Mouse (Mus musculus): ENCODE measurements at regions not wholly inside any gene's neighbourhood (a gene's known extent, or its start where the extent isn't known, plus 50 kb on each side); places are given as distances from the start of the nearest gene placed in this dataset.

DNA sequence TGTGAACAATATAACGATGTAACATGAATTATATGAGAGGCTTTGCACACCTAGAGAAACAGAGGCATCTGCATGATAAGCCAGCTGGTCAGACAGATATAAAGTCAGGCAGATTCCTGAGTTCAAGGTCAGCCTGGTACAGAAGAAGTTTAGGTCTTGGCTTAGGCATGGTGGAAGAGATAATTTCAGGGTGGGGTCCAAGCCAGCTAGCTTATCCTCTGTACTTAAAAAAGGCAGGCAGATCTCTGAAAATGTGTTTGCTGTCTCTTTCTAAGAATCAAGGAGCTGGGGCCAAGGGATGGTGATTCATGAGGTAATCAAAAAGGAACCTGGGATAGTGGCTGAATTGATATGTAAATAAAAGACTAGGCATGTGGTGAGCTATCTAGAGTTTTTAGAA lies 2227.1 kb upstream of the Gm7489 start:
- no peaks in the 10 kb centered on the region for H3K4me1 ChIP-seq (replicated peaks; ENCODE audit: control insufficient read depth, insufficient read depth, low read length)
- H3K9ac ChIP-seq (ENCODE audit: low read depth, low read length) = no peak overlapping the region
- no peak overlapping the region for H3K4me2 ChIP-seq (replicated peaks; ENCODE audit: low read depth)
- H3K36me3 ChIP-seq (ENCODE audit: control insufficient read depth, insufficient read depth) = no peaks in the 10 kb centered on the region
- no peak for TF ChIP-seq CTCF (IDR thresholded peaks at IDR 0.05; ENCODE audit: low read depth)
- no peak overlapping the region for H3K4me3 ChIP-seq (ENCODE audit: low read depth, low read length)
- H3K27ac ChIP-seq (ENCODE audit: low read depth, low read length) = no peak overlapping the region
- no peak for ATAC-seq
- H3K27me3 ChIP-seq (replicated peaks; ENCODE audit: control insufficient read depth, insufficient read depth, low read length) = no peaks in the 10 kb centered on the region
- WGBS = 90% methylated on average over 1 of the region's 1 CpGs
- no peaks in the 10 kb centered on the region for H3K9me3 ChIP-seq (ENCODE audit: control insufficient read depth)

GRCm38 (mm10) chr15:51668340-51668739 lies 2216.4 kb upstream of the Gm7489 start:
- TF ChIP-seq CTCF (IDR thresholded peaks at IDR 0.05; ENCODE audit: low read depth) = no peak
- ATAC-seq = no peak
- Histone ChIP-seq H3K9ac (ENCODE audit: low read depth, low read length) (no peak overlapping the region), H3K27ac (ENCODE audit: low read depth, low read length) (no peak overlapping the region), H3K4me1 (replicated peaks; ENCODE audit: control insufficient read depth, insufficient read depth, low read length) (no peaks in the 10 kb centered on the region), H3K9me3 (ENCODE audit: control insufficient read depth) (no peaks in the 10 kb centered on the region), H3K4me2 (replicated peaks; ENCODE audit: low read depth) (no peak overlapping the region), H3K4me3 (ENCODE audit: low read depth, low read length) (no peak overlapping the region), H3K36me3 (ENCODE audit: control insufficient read depth, insufficient read depth) (no peaks in the 10 kb centered on the region), H3K27me3 (replicated peaks; ENCODE audit: control insufficient read depth, insufficient read depth, low read length) (no peaks in the 10 kb centered on the region)
- WGBS = 79% methylated on average over 3 of the region's 3 CpGs

DNA sequence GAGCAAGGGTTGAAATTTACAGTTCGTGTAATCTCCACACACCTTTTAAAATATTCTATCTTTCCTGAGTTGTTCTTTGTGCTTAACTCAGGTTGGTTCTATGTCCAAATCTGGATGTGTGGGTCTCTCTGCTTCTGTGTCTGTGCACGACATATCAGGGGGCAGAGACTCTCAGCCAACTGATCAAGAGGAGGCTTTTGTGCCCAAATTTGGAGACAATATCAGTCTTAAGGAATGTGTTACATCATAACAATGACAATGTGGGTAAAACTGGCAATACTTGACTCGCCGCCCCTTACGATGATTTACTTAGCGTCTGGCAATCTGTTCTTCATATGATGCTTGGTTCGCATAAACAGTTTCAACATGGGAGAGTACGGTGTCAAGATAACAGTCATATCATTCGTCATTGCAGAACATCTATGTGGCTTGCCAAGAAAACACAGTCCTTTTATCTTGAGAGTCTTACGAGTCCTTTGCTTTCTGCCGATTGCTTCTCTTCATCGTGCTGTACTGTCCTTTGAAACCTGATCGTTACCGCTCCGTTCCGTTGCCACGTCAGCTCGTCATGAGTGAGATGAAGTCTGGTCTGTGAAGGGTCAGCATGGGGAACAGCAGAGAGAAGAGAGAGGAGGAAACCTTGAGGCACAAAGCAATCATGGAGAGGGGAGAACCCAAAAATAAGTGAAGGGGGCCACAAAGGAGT lies 2212.9 kb upstream of the Gm7489 start:
- Histone ChIP-seq H3K4me3 (ENCODE audit: low read depth, low read length) (no peak overlapping the region), H3K27ac (ENCODE audit: low read depth, low read length) (no peak overlapping the region), H3K9me3 (ENCODE audit: control insufficient read depth) (no peaks in the 10 kb centered on the region), H3K36me3 (ENCODE audit: control insufficient read depth, insufficient read depth) (no peaks in the 10 kb centered on the region), H3K27me3 (replicated peaks; ENCODE audit: control insufficient read depth, insufficient read depth, low read length) (no peaks in the 10 kb centered on the region), H3K9ac (ENCODE audit: low read depth, low read length) (no peak overlapping the region), H3K4me1 (replicated peaks; ENCODE audit: control insufficient read depth, insufficient read depth, low read length) (no peaks in the 10 kb centered on the region), H3K4me2 (replicated peaks; ENCODE audit: low read depth) (no peak overlapping the region)
- WGBS = 70% methylated on average over 18 of the region's 18 CpGs
- ATAC-seq = no peak
- TF ChIP-seq CTCF (IDR thresholded peaks at IDR 0.05; ENCODE audit: low read depth) = no peak

DNA sequence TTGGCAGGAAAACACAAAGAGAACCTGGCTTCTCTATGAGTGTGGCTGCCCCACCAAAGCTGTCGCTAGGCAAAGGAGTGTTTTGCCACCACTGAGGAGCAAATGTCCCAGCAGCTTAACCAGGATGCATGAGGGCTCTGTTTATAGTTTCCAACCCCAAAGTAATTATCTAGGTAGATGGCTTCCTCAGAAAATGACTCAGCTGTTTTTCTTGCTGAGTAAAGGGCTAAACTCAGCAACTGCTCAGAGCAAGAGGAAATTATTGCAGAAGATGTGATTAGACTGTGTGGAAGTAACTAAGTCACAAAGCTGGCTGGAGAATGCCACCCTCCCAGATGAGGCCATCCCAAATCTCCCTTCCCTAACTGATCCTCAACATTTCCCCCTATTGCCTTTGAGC lies 2211.2 kb upstream of the Gm7489 start:
- no peaks in the 10 kb centered on the region for H3K4me1 ChIP-seq (replicated peaks; ENCODE audit: control insufficient read depth, insufficient read depth, low read length)
- TF ChIP-seq CTCF (IDR thresholded peaks at IDR 0.05; ENCODE audit: low read depth) = no peak
- no peak overlapping the region for H3K9ac ChIP-seq (ENCODE audit: low read depth, low read length)
- no peak overlapping the region for H3K4me3 ChIP-seq (ENCODE audit: low read depth, low read length)
- ATAC-seq = no peak
- WGBS = 77% methylated on average over 1 of the region's 1 CpGs
- no peak overlapping the region for H3K4me2 ChIP-seq (replicated peaks; ENCODE audit: low read depth)
- H3K9me3 ChIP-seq (ENCODE audit: control insufficient read depth) = no peaks in the 10 kb centered on the region
- H3K27ac ChIP-seq (ENCODE audit: low read depth, low read length) = no peak overlapping the region
- no peaks in the 10 kb centered on the region for H3K36me3 ChIP-seq (ENCODE audit: control insufficient read depth, insufficient read depth)
- no peaks in the 10 kb centered on the region for H3K27me3 ChIP-seq (replicated peaks; ENCODE audit: control insufficient read depth, insufficient read depth, low read length)

GRCm38 (mm10) chr15:51675291-51675690 lies 2209.4 kb upstream of the Gm7489 start:
- Histone ChIP-seq H3K4me2 (replicated peaks; ENCODE audit: low read depth) (no peak overlapping the region), H3K9me3 (ENCODE audit: control insufficient read depth) (no peaks in the 10 kb centered on the region)
- WGBS = 66% methylated on average over 4 of the region's 4 CpGs

DNA sequence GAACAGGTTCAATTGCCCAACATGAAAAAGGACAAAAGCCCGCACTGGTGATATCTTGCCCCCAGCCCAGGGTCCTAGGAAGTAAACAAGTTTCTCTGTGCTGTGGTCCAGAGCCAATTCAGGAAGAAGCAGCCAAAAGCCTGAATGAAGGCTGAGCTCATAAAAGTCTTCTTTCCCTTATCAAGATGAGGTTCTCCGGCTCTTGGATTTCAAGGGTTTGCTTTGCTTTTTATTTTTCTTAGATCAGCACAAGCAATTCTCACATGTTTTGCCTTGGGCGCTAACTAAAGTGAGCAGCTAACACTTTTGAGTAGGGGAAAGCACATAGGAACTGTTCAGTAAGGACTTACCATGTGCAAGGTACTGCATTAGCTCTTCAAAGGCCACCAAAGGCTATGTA lies 2208.0 kb upstream of the Gm7489 start:
- Histone ChIP-seq H3K4me2 (replicated peaks; ENCODE audit: low read depth) (no peak overlapping the region), H3K27me3 (replicated peaks; ENCODE audit: control insufficient read depth, insufficient read depth, low read length) (no peaks in the 10 kb centered on the region), H3K27ac (ENCODE audit: low read depth, low read length) (no peak overlapping the region), H3K4me3 (ENCODE audit: low read depth, low read length) (no peak overlapping the region), H3K9ac (ENCODE audit: low read depth, low read length) (no peak overlapping the region), H3K4me1 (replicated peaks; ENCODE audit: control insufficient read depth, insufficient read depth, low read length) (no peaks in the 10 kb centered on the region), H3K9me3 (ENCODE audit: control insufficient read depth) (no peaks in the 10 kb centered on the region), H3K36me3 (ENCODE audit: control insufficient read depth, insufficient read depth) (no peaks in the 10 kb centered on the region)
- WGBS = 86% methylated on average over 3 of the region's 3 CpGs
- TF ChIP-seq CTCF (IDR thresholded peaks at IDR 0.05; ENCODE audit: low read depth) = no peak
- no peak for ATAC-seq

More at GRCm38 (mm10) chr15:51675291-51675690, 2209.4 kb upstream of the Gm7489 start:
- Histone ChIP-seq H3K36me3 (ENCODE audit: control insufficient read depth, insufficient read depth) (no peaks in the 10 kb centered on the region), H3K27ac (ENCODE audit: low read depth, low read length) (no peak overlapping the region), H3K4me3 (ENCODE audit: low read depth, low read length) (no peak overlapping the region), H3K9ac (ENCODE audit: low read depth, low read length) (no peak overlapping the region), H3K27me3 (replicated peaks; ENCODE audit: control insufficient read depth, insufficient read depth, low read length) (no peaks in the 10 kb centered on the region), H3K4me1 (replicated peaks; ENCODE audit: control insufficient read depth, insufficient read depth, low read length) (no peaks in the 10 kb centered on the region)
- ATAC-seq = no peak
- no peak for TF ChIP-seq CTCF (IDR thresholded peaks at IDR 0.05; ENCODE audit: low read depth)

DNA sequence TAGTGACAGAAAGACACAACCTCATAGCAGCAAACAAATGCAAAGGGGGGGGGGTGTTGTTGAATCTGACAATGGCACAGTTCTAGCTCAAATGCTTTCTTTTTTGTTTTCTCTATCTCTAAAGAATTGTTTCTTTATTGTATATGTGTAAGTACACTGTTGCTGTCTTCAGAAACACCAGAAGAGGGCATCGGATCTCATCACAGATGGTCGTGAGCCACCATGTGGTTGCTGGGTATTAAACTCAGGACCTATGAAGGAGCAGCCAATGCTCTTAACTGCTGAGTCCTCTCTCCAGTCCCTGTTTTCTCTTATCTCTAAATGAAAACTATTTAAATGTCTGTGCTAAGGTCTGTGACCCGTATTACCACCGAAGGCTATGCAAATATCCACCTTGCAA lies 2207.4 kb upstream of the Gm7489 start:
- no peak for ATAC-seq
- TF ChIP-seq CTCF (IDR thresholded peaks at IDR 0.05; ENCODE audit: low read depth) = peak; percentile 39; the same call in 1 of the 2 replicates
- WGBS = 68% methylated on average over 4 of the region's 4 CpGs

More for the DNA sequence above, 2207.4 kb upstream of the Gm7489 start:
- Histone ChIP-seq H3K27ac (ENCODE audit: low read depth, low read length) (no peak overlapping the region), H3K4me3 (ENCODE audit: low read depth, low read length) (no peak overlapping the region), H3K4me1 (replicated peaks; ENCODE audit: control insufficient read depth, insufficient read depth, low read length) (no peaks in the 10 kb centered on the region), H3K4me2 (replicated peaks; ENCODE audit: low read depth) (no peak overlapping the region), H3K9me3 (ENCODE audit: control insufficient read depth) (no peaks in the 10 kb centered on the region), H3K9ac (ENCODE audit: low read depth, low read length) (no peak overlapping the region), H3K36me3 (ENCODE audit: control insufficient read depth, insufficient read depth) (no peaks in the 10 kb centered on the region), H3K27me3 (replicated peaks; ENCODE audit: control insufficient read depth, insufficient read depth, low read length) (no peaks in the 10 kb centered on the region)
